Mouse (Mus musculus) liver, embryonic 14.5 days (tissue): ENCODE data around the gene Rab3il1. TPM values are rescaled to one million over a fixed set of nuclear protein-coding genes. Genes with fewer than 3 reads are reported as not detected.

ENCODE experiments used
- ATAC-seq: fragments of 200-750 bp; cut with Nextera tagmentation; 2 replicates; pipeline ENCODE4 v1.8.0; 2017; ENCODE audit warnings: moderate number of reproducible peaks, mild to moderate bottlenecking, moderate library complexity; ENCODE audit not compliant: insufficient read depth
- DNase-seq, 3 experiments: peaks; one replicate each; pipeline ENCODE4 v3.0.0-alpha.2; 2012 to 2013; ENCODE audit warnings: low read depth in 3 of 3, low spot score in 3 of 3
- H3K27ac ChIP-seq: fragments of 300-500 bp; sonication (generic); 2 replicates; pipeline ENCODE4 v1.5.1; 2014; ENCODE audit warnings: moderate library complexity, mild to moderate bottlenecking, control low read depth, inconsistent platforms
- H3K27me3 ChIP-seq: fragments of 300-500 bp; sonication (generic); 2 replicates; pipeline ENCODE4 v1.6.1; 2014; ENCODE audit warnings: mild to moderate bottlenecking, low read length, moderate library complexity; ENCODE audit not compliant: control insufficient read depth, insufficient read depth
- H3K36me3 ChIP-seq: fragments of 300-500 bp; sonication (generic); replicated peaks from 2 replicates; pipeline ENCODE4 v1.6.1; 2014; ENCODE audit warnings: low read depth; ENCODE audit not compliant: control insufficient read depth, insufficient read depth
- H3K4me1 ChIP-seq, 2 experiments: fragments of 200-500 bp in 1 of 2; fragments of 300-500 bp in 1 of 2; sonication (generic) in 1 of 2; replicated peaks; 2 replicates each; pipeline ENCODE4 v1.6.1; 2012 to 2014; ENCODE audit warnings: antibody characterized with exemption in 1 of 2, inconsistent platforms in 1 of 2, low read length in 1 of 2; ENCODE audit not compliant: control insufficient read depth in 2 of 2, insufficient read depth in 2 of 2
- H3K4me2 ChIP-seq: fragments of 300-500 bp; sonication (generic); 2 replicates; pipeline ENCODE4 v1.6.1; 2014; ENCODE audit warnings: low read depth, mild to moderate bottlenecking, control low read depth, moderate library complexity
- H3K4me3 ChIP-seq, 2 experiments: fragments of 200-500 bp in 1 of 2; fragments of 300-500 bp in 1 of 2; sonication (generic) in 1 of 2; 2 replicates each; pipeline ENCODE4 v1.5.1; 2012 to 2014; ENCODE audit warnings: low read depth in 2 of 2, low read length in 2 of 2, mild to moderate bottlenecking in 2 of 2, control low read depth in 1 of 2, inconsistent platforms in 1 of 2, moderate library complexity in 1 of 2; ENCODE audit not compliant: insufficient read depth in 1 of 2
- H3K9ac ChIP-seq: fragments of 300-500 bp; sonication (generic); replicated peaks from 2 replicates; pipeline ENCODE4 v1.6.1; 2014; ENCODE audit warnings: mild to moderate bottlenecking, control low read depth, moderate library complexity
- H3K9me3 ChIP-seq: fragments of 300-500 bp; sonication (generic); 2 replicates; pipeline ENCODE4 v1.6.1; 2016; ENCODE audit warnings: low read length, mixed read lengths; ENCODE audit not compliant: control insufficient read depth
- CTCF ChIP-seq: IDR thresholded peaks from 2 replicates; pipeline ENCODE4 v1.5.1; 2016; ENCODE audit warnings: antibody characterized with exemption, low read depth, control low read depth
- EP300 ChIP-seq: IDR thresholded peaks from 2 replicates; pipeline ENCODE4 v1.6.1; 2016; ENCODE audit warnings: antibody characterized with exemption, low read depth
- WGBS: fragments of 180-500 bp; shearing (Covaris S2); extraction: QIAGEN DNeasy Blood & Tissue Kit; methylation state at CpG from one replicate; pipeline ENCODE4 v1.1.7; 2014; ENCODE audit not compliant: insufficient replicate concordance; 5-methylcytosine and 5-hydroxymethylcytosine counted together
- polyA plus RNA-seq, 2 experiments: library from polyadenylated mRNA; depleted of rRNA in 1 of 2; stranded (reverse) in 1 of 2; unstranded in 1 of 2; fragments of >200 nt; fragmentation: Nextera tagmentation in 1 of 2; extraction: Ambion mirVana in 1 of 2; gene quantifications; 2 replicates each; pipeline versions ENCODE4 v1.2.1 to v1.2.3; 2012 to 2014

Gene Rab3il1
- polyA plus RNA-seq, 2 experiments = 122 to 240 TPM

DNA sequence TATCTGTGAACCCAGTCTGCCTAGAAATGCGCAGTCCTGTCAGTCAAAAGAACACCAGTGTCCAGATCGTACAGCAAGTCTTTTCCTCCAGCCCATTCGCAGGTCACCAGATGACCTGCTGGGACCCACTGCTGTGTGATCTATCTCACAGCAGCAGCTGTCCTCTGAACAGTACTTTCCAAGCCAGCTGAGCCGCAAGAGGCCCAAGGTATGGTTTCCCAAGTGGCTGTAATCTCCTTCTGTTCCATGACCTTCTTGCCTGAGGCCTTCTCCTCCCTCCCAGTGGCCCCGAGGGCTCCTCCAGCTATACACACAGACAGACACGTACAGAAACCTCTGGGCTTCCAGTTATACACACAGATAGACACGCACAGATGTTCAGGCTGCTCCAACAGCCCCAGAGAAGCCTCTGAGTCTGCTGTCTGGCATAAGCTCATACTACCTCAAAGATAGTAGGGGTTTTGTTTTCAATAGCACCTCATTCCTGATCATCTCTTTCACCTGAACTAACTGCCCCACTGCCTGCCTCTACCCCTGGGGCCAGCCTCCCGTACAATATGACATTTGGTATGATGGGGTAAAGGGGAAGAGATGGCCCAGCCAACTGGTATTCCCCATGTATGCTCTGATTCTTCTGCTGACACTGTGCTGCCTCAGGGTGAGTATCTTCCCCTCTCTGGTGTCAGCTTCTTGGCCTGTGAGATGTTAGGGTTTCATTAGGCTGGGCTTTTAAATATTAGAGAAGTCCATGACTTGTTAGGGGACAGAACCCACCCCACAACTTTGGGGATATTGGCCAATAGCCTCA lies 59.5 kb downstream of the Rab3il1 start:
- no peak overlapping the region; the same call in 1 of the 2 replicates for H3K9ac ChIP-seq
- H3K4me1 ChIP-seq = peaks cover 11 to 25% of the 10 kb centered on the region in 2 experiments
- 15% methylated on average over 8 of the region's 8 CpGs for WGBS
- no peaks in the 10 kb centered on the region for H3K9me3 ChIP-seq
- DNase-seq (peak; percentile 28 to 46 (median 33)), ATAC-seq (peak; percentile 29)
- H3K36me3 ChIP-seq = no peaks in the 10 kb centered on the region; the same call in none of the 2 replicates
- H3K4me2 ChIP-seq = peak overlapping the region; percentile 70
- peak overlapping the region; percentile 67 for H3K27ac ChIP-seq
- no peak overlapping the region for H3K4me3 ChIP-seq
- TF ChIP-seq EP300 = no peak
- TF ChIP-seq CTCF = no peak
- no peaks in the 10 kb centered on the region for H3K27me3 ChIP-seq

DNA sequence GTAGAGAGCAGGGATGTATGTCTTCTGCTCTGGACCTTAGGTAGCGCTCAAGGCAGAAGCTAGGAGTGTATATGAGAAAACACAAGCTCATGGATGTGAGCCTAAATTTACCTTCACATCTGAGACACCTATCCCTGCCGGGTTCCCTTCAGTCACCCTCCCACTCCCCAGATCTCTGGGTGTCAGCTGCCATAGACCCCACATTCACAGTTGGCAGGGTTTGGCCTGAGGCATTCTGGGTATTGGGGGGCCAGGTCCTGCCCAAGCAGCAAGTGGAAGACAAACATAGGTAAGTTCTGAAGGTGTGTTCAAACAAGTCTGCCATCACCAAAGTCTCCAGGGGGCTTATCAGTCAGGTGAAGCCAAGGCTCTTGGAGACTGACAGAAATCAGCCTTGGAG lies 60.2 kb downstream of the Rab3il1 start:
- Histone ChIP-seq H3K36me3 (no peaks in the 10 kb centered on the region; the same call in none of the 2 replicates), H3K4me3 (no peak overlapping the region), H3K27ac (no peak overlapping the region), H3K9me3 (no peaks in the 10 kb centered on the region), H3K4me1 (peaks cover 11 to 31% of the 10 kb centered on the region in 2 experiments), H3K4me2 (no peak overlapping the region), H3K27me3 (no peaks in the 10 kb centered on the region), H3K9ac (no peak overlapping the region)
- 78% methylated on average over 2 of the region's 2 CpGs for WGBS
- ATAC-seq = no peak
- no peak for DNase-seq
- TF ChIP-seq CTCF = no peak
- TF ChIP-seq EP300 = no peak

DNA sequence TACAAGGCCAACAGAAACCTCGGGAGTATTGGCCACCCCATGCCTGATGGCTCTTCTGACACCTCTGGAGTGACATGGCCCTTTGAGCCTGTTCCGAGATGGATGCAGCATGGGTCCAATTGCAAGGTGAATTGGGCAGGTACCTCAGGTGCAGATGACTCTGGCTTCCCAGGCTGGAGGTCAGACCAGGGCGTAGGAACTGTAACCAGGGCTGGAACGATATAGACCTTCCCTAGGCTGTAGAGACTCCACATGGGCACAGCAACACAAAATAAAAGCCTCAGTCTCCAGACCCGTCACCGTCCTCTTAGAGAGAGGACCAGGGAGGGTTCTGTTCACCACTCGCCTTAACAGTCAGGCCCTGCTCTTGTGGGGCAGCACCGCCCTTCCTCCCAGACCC lies 60.8 kb downstream of the Rab3il1 start:
- Histone ChIP-seq H3K4me1 (peaks cover 11 to 31% of the 10 kb centered on the region in 2 experiments), H3K4me3 (no peak overlapping the region)

DNA sequence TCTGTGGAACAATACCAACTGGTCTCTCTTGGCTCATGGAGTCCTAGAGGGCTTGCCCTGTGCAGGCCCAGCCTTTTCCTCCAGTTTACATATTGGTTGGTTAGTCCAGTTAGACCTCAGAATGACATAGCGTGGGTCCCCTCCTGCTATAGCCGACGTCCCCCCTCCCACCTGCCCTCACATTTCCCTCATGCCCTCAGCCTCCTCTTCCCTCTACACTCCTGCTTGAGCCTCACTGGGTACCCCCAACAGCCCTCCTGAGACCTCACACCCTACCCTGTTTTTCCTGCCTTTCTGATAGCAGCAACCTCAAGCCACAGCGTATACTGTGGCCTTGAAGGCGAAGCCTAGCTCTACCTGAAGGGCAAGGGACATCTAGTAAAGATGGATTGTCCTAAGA lies 61.4 kb downstream of the Rab3il1 start:
- no peaks in the 10 kb centered on the region for H3K9me3 ChIP-seq
- no peak for ATAC-seq
- peaks cover 3% of the 10 kb centered on the region for H3K36me3 ChIP-seq
- H3K4me3 ChIP-seq = no peak overlapping the region
- no peak overlapping the region for H3K27ac ChIP-seq
- TF ChIP-seq EP300 (no peak), CTCF (no peak)
- DNase-seq = no peak
- WGBS = 58% methylated on average over 5 of the region's 5 CpGs
- H3K9ac ChIP-seq = no peak overlapping the region
- peaks cover 11 to 31% of the 10 kb centered on the region in 2 experiments for H3K4me1 ChIP-seq
- no peak overlapping the region for H3K4me2 ChIP-seq
- no peaks in the 10 kb centered on the region for H3K27me3 ChIP-seq

More for the DNA sequence above, 60.8 kb downstream of the Rab3il1 start:
- no peak overlapping the region for H3K9ac ChIP-seq
- no peak for ATAC-seq
- no peaks in the 10 kb centered on the region; the same call in none of the 2 replicates for H3K36me3 ChIP-seq
- no peaks in the 10 kb centered on the region for H3K9me3 ChIP-seq
- no peak for TF ChIP-seq EP300
- no peak overlapping the region for H3K27ac ChIP-seq
- 74% methylated on average over 8 of the region's 8 CpGs for WGBS
- H3K27me3 ChIP-seq = no peaks in the 10 kb centered on the region
- H3K4me2 ChIP-seq = no peak overlapping the region
- DNase-seq = no peak

DNA sequence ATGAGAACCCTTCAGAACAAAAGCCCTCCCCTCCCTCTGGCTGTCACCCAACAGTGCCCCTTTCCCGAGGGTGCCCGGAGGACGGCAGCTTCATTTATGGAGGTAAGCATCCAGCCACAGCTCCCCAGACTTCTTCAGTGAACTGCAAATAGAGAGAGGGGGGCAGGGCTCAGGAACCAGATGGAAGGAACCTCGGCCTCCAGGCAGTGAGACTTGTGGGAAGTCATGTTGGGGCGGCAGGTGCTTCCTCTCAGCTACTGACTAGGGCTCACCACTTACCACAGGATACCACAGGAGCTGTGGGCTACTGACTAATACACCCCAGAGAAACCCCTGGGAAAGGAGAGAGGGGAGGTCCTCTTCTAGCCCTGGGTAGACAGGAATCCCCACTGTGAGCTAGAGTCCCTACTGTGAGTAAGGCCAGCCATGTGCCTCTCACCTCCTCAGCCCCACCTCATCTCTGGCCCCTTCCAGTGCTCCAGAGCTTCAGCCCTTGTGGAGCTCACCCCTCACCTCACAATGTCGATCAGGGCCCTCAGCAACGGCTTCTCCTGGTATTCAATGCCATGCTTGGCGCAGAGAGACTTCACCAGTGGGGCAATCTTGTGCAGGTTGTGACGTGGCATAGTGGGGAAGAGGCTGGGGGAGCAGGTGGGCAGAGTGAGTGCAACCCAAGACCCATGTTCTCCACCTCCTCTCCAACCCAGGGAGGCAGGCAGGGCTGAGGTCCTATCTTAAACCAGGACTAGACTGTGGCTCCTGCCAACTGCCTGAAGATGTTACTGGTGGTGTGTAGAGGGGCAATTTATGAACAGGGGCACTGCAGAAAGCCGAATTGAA lies 62.9 kb downstream of the Rab3il1 start:
- Histone ChIP-seq H3K27me3 (no peaks in the 10 kb centered on the region), H3K9ac (no peak overlapping the region), H3K36me3 (peaks cover 3% of the 10 kb centered on the region), H3K27ac (no peak overlapping the region), H3K4me3 (no peak overlapping the region), H3K9me3 (no peaks in the 10 kb centered on the region), H3K4me1 (peaks cover 11 to 31% of the 10 kb centered on the region in 2 experiments), H3K4me2 (no peak overlapping the region)
- WGBS = 45% methylated on average over 10 of the region's 10 CpGs
- ATAC-seq = no peak
- DNase-seq = no peak
- TF ChIP-seq EP300 = no peak
- no peak for TF ChIP-seq CTCF
